Mouse (Mus musculus) adrenal gland, adult 8-10 months (tissue): Measurements from ENCODE around the gene Gm16223. TPM values are rescaled to one million over a fixed set of nuclear protein-coding genes. Genes with fewer than 3 reads are reported as not detected.

ENCODE experiments used
- DNase-seq: peaks from one replicate; pipeline ENCODE4 v3.0.0; 2022
- total RNA-seq, 4 experiments: library from RNA; stranded (reverse); gene quantifications; 2 replicates each; pipeline ENCODE4 v1.2.4; 2022

Gene Gm16223
- total RNA-seq, 4 experiments from 2014 or later, result 0.09 to 0.17 (median 0.13) TPM

- DNase-seq, result no peak
Observed at GRCm38 (mm10) chr5:42224840-42225239, 157.1 kb downstream of the Gm16223 start.

- DNase-seq, result no peak
Observed at GRCm38 (mm10) chr5:42228631-42229030, 160.9 kb downstream of the Gm16223 start.

- no peak for DNase-seq
Observed at GRCm38 (mm10) chr5:42239291-42239690, 171.5 kb downstream of the Gm16223 start.

- DNase-seq, result no peak
Observed at GRCm38 (mm10) chr5:42239806-42240205, 172.0 kb downstream of the Gm16223 start.

- no peak for DNase-seq
Observed at GRCm38 (mm10) chr5:42250376-42250775, 182.6 kb downstream of the Gm16223 start.

Other genes starting within 250 kb of the Gm16223 start
- gene Bod1l, start 223.6 kb upstream of the Gm16223 start, total RNA-seq, result 10 to 100 TPM; 35.9 to 45.8 (median 38.2) TPM